Mouse (Mus musculus) adrenal gland, postnatal 10 days (tissue): ENCODE results near the gene Ccdc97. TPM values are rescaled to one million over a fixed set of nuclear protein-coding genes. Genes with fewer than 3 reads are reported as not detected.
"Not testable (repeated sequence)": the region's sequence is repeated elsewhere in the genome, so short reads cannot be mapped to it uniquely, and the experiment has no call there.

ENCODE experiments used
- DNase-seq: peaks from one replicate; pipeline ENCODE4 v3.0.0; 2021; ENCODE audit warnings: mixed read lengths
- long read RNA-seq, 2 experiments: library from polyadenylated mRNA; stranded (forward); transcript quantifications; one replicate each; pipeline ENCODE4 v2.0.0; 2021
- total RNA-seq, 2 experiments: library from RNA; stranded (reverse); gene quantifications; 2 replicates each; pipeline ENCODE4 v1.2.3; 2021

Ccdc97 gene
- 10 to 100 TPM; 40.4 to 46.1 TPM for total RNA-seq
- long read RNA-seq, experiment 1, partial matches to known transcripts = 0 of 9 reads
- long read RNA-seq, experiment 1, other reads (novel, unspliced or antisense) = 6 of 9 reads
- long read RNA-seq, experiment 2, transcript Ccdc97-201 (5 exons, 3,032 nt) = major isoform, 12 of 22 reads
- long read RNA-seq, experiment 2, partial matches to known transcripts = 2 of 22 reads
- long read RNA-seq, experiment 2, other reads (novel, unspliced or antisense) = 8 of 22 reads

- peak; percentile 93 for DNase-seq
These were observed at the start of gene Ccdc97 for GRCm38 (mm10) chr7:25718788-25719417. Ccdc97 (minus strand) TSS chr7:25719088.

GRCm38 (mm10) chr7:25768229-25768628, 49.3 kb upstream of the Ccdc97 start:
- DNase-seq = no peak

GRCm38 (mm10) chr7:25766108-25766507, 47.2 kb upstream of the Ccdc97 start:
- no peak for DNase-seq

- no peak for DNase-seq
These were observed 45.3 kb upstream of the Ccdc97 start for GRCm38 (mm10) chr7:25764221-25764620.

- peak; percentile 34 for DNase-seq
These were observed 44.8 kb upstream of the Ccdc97 start for GRCm38 (mm10) chr7:25763678-25764077.

GRCm38 (mm10) chr7:25761354-25761753, 42.5 kb upstream of the Ccdc97 start:
- peak; percentile 52 for DNase-seq

GRCm38 (mm10) chr7:25756011-25756410, 37.1 kb upstream of the Ccdc97 start:
- DNase-seq = peak; percentile 94

- peak; percentile 70 for DNase-seq
These were observed 36.6 kb upstream of the Ccdc97 start for GRCm38 (mm10) chr7:25755468-25755833.

- peak; percentile 99 for DNase-seq
These were observed 36.0 kb upstream of the Ccdc97 start, which contains the start of gene Hnrnpul1 for GRCm38 (mm10) chr7:25754738-25755467. Hnrnpul1 (minus strand) TSS chr7:25754757.

GRCm38 (mm10) chr7:25754439-25754737, 35.5 kb upstream of the Ccdc97 start:
- DNase-seq = no peak

- peak; percentile 74 for DNase-seq
These were observed 35.0 kb upstream of the Ccdc97 start for GRCm38 (mm10) chr7:25753643-25754438.

- no peak for DNase-seq
These were observed 34.2 kb upstream of the Ccdc97 start for GRCm38 (mm10) chr7:25753076-25753475.

GRCm38 (mm10) chr7:25746844-25747243, 28.0 kb upstream of the Ccdc97 start:
- DNase-seq = no peak

- no peak for DNase-seq
These were observed 19.4 kb upstream of the Ccdc97 start for GRCm38 (mm10) chr7:25738277-25738676.

- DNase-seq = no peak
These were observed 18.0 kb upstream of the Ccdc97 start for GRCm38 (mm10) chr7:25736920-25737319.

- DNase-seq = no peak
These were observed 16.1 kb upstream of the Ccdc97 start for GRCm38 (mm10) chr7:25734991-25735390.

GRCm38 (mm10) chr7:25731294-25732055, 12.6 kb upstream of the Ccdc97 start:
- DNase-seq = no peak

GRCm38 (mm10) chr7:25729862-25730261, 11.0 kb upstream of the Ccdc97 start:
- peak; percentile 73 for DNase-seq

GRCm38 (mm10) chr7:25729396-25729795, 10.5 kb upstream of the Ccdc97 start:
- DNase-seq = no peak

GRCm38 (mm10) chr7:25727800-25728199, 8.9 kb upstream of the Ccdc97 start:
- DNase-seq = no peak

GRCm38 (mm10) chr7:25725886-25726285, 7.0 kb upstream of the Ccdc97 start:
- DNase-seq = no peak

GRCm38 (mm10) chr7:25721776-25722175, 2.9 kb upstream of the Ccdc97 start:
- DNase-seq = not testable (repeated sequence)
